Mouse (Mus musculus): ENCODE data around the gene Lce3b. TPM values are rescaled to one million over a fixed set of nuclear protein-coding genes. Genes with fewer than 3 reads are reported as not detected.

Lce3b gene
- polyA plus RNA-seq, 1 experiment from 2014 or later = not detected

Other genes starting within 250 kb of the Lce3b start
- not detected in 2 replicates for gene Lce1d, start 245.8 kb upstream of the Lce3b start, polyA plus RNA-seq (2015; fragmentation: Nextera tagmentation; extraction: Ambion mirVana)
- not detected in 2 replicates for gene Lce1e, start 223.9 kb upstream of the Lce3b start, polyA plus RNA-seq (2015; fragmentation: Nextera tagmentation; extraction: Ambion mirVana)
- not detected in 2 replicates for gene Lce1f, start 212.6 kb upstream of the Lce3b start, polyA plus RNA-seq (2015; fragmentation: Nextera tagmentation; extraction: Ambion mirVana)
- not detected in 2 replicates for gene Gm38119, start 193.9 kb upstream of the Lce3b start, polyA plus RNA-seq (2015; fragmentation: Nextera tagmentation; extraction: Ambion mirVana)
- gene Lce1g, start 180.6 kb upstream of the Lce3b start, polyA plus RNA-seq (2015; fragmentation: Nextera tagmentation; extraction: Ambion mirVana) = not detected in 2 replicates
- not detected in 2 replicates for gene Lce1h, start 167.9 kb upstream of the Lce3b start, polyA plus RNA-seq (2015; fragmentation: Nextera tagmentation; extraction: Ambion mirVana)
- not detected in 2 replicates for gene Lce1i, start 154.1 kb upstream of the Lce3b start, polyA plus RNA-seq (2015; fragmentation: Nextera tagmentation; extraction: Ambion mirVana)
- not detected in 2 replicates for gene Lce1j, start 142.5 kb upstream of the Lce3b start, polyA plus RNA-seq (2015; fragmentation: Nextera tagmentation; extraction: Ambion mirVana)
- gene Lce1k, start 125.1 kb upstream of the Lce3b start, polyA plus RNA-seq (2015; fragmentation: Nextera tagmentation; extraction: Ambion mirVana) = not detected in 2 replicates
- gene Kprp, start 105.7 kb upstream of the Lce3b start, polyA plus RNA-seq (2015; fragmentation: Nextera tagmentation; extraction: Ambion mirVana) = not detected in 2 replicates
- not detected in 2 replicates for gene Lce1l, start 81.7 kb upstream of the Lce3b start, polyA plus RNA-seq (2015; fragmentation: Nextera tagmentation; extraction: Ambion mirVana)
- not detected in 2 replicates for gene 2310050C09Rik, start 62.8 kb upstream of the Lce3b start, polyA plus RNA-seq (2015; fragmentation: Nextera tagmentation; extraction: Ambion mirVana)
- not detected in 2 replicates for gene Lce3a, start 6.7 kb upstream of the Lce3b start, polyA plus RNA-seq (2015; fragmentation: Nextera tagmentation; extraction: Ambion mirVana)
- not detected in 2 replicates for gene Lce3c, start 11.5 kb downstream of the Lce3b start, polyA plus RNA-seq (2015; fragmentation: Nextera tagmentation; extraction: Ambion mirVana)
- not detected in 2 replicates for gene Lce3d, start 24.4 kb downstream of the Lce3b start, polyA plus RNA-seq (2015; fragmentation: Nextera tagmentation; extraction: Ambion mirVana)
- not detected in 2 replicates for gene Lce3e, start 34.1 kb downstream of the Lce3b start, polyA plus RNA-seq (2015; fragmentation: Nextera tagmentation; extraction: Ambion mirVana)
- gene Lce3f, start 59.2 kb downstream of the Lce3b start, polyA plus RNA-seq (2015; fragmentation: Nextera tagmentation; extraction: Ambion mirVana) = 0.46 TPM in 1 of 2 replicates, not detected in the other
- gene Crct1, start 82.7 kb downstream of the Lce3b start, polyA plus RNA-seq (2015; fragmentation: Nextera tagmentation; extraction: Ambion mirVana) = 0.59 TPM in 1 of 2 replicates, not detected in the other
- not detected in 2 replicates for gene Lce1m, start 86.1 kb downstream of the Lce3b start, polyA plus RNA-seq (2015; fragmentation: Nextera tagmentation; extraction: Ambion mirVana)
- gene Gm4858, start 135.8 kb downstream of the Lce3b start, polyA plus RNA-seq (2015; fragmentation: Nextera tagmentation; extraction: Ambion mirVana) = not detected in 2 replicates
- not detected in 2 replicates for gene Crnn, start 211.8 kb downstream of the Lce3b start, polyA plus RNA-seq (2015; fragmentation: Nextera tagmentation; extraction: Ambion mirVana)

Measured in neural tube, embryonic 13.5 days (tissue).